Mouse (Mus musculus) liver, postnatal 0 days (tissue): ENCODE measurements around the gene Grm4. TPM values are rescaled to one million over a fixed set of nuclear protein-coding genes. Genes with fewer than 3 reads are reported as not detected.

Experiments used
- ATAC-seq: fragments of 200-750 bp; cut with Nextera tagmentation; 2 replicates; pipeline ENCODE4 v1.8.0; 2017; ENCODE audit warnings: mild to moderate bottlenecking, moderate library complexity
- DNase-seq: peaks from one replicate; pipeline ENCODE4 v3.0.0-alpha.2; 2016
- H3K27ac ChIP-seq: fragments of 300-500 bp; sonication (generic); 2 replicates; pipeline ENCODE4 v1.5.1; 2014; ENCODE audit warnings: antibody characterized with exemption, moderate library complexity, mild to moderate bottlenecking, low read depth
- H3K27me3 ChIP-seq: fragments of 300-500 bp; sonication (generic); 2 replicates; pipeline ENCODE4 v1.6.1; 2014; ENCODE audit warnings: low read length, control low read depth, mixed read lengths; ENCODE audit not compliant: insufficient read depth
- H3K36me3 ChIP-seq: fragments of 300-500 bp; sonication (generic); replicated peaks from 2 replicates; pipeline ENCODE4 v1.6.1; 2014; ENCODE audit warnings: mild to moderate bottlenecking, control low read depth, low read length, moderate library complexity, mixed read lengths; ENCODE audit not compliant: insufficient read depth
- H3K4me1 ChIP-seq: fragments of 300-500 bp; sonication (generic); 2 replicates; pipeline ENCODE4 v1.6.1; 2014; ENCODE audit warnings: antibody characterized with exemption, mild to moderate bottlenecking, control low read depth; ENCODE audit not compliant: insufficient read depth
- H3K4me2 ChIP-seq: fragments of 300-500 bp; sonication (generic); 2 replicates; pipeline ENCODE4 v1.6.1; 2014; ENCODE audit warnings: low read depth, mild to moderate bottlenecking, low read length, moderate library complexity, mixed read lengths
- H3K4me3 ChIP-seq: fragments of 300-500 bp; sonication (generic); 2 replicates; pipeline ENCODE4 v1.5.1; 2014; ENCODE audit warnings: low read depth, low read length
- H3K9ac ChIP-seq: fragments of 300-500 bp; sonication (generic); replicated peaks from 2 replicates; pipeline ENCODE4 v1.6.1; 2014; ENCODE audit warnings: mild to moderate bottlenecking, moderate library complexity
- H3K9me3 ChIP-seq: fragments of 300-500 bp; sonication (generic); 2 replicates; pipeline ENCODE4 v1.6.1; 2016; ENCODE audit warnings: mild to moderate bottlenecking, control low read depth, low read length, mixed read lengths
- CTCF ChIP-seq: sonication (generic); IDR thresholded peaks from 2 replicates; pipeline ENCODE4 v1.5.1; 2016; ENCODE audit warnings: antibody characterized with exemption, low read depth
- EP300 ChIP-seq: IDR thresholded peaks from 2 replicates; pipeline ENCODE4 v1.6.1; 2016; ENCODE audit warnings: antibody characterized with exemption, low read depth, mild to moderate bottlenecking
- WGBS: fragments of 180-500 bp; shearing (Covaris S2); extraction: QIAGEN DNeasy Blood & Tissue Kit; methylation state at CpG from one replicate; pipeline ENCODE4 v1.1.7; 2014; ENCODE audit not compliant: insufficient replicate concordance; 5-methylcytosine and 5-hydroxymethylcytosine counted together
- polyA plus RNA-seq: library from polyadenylated mRNA; unstranded; fragments of >200 nt; fragmentation: Nextera tagmentation; extraction: Ambion mirVana; gene quantifications from 2 replicates; pipeline ENCODE4 v1.2.1, GENCODE M21; 2015

The Grm4 gene
- polyA plus RNA-seq, 1 experiment from 2014 or later: not detected

DNA sequence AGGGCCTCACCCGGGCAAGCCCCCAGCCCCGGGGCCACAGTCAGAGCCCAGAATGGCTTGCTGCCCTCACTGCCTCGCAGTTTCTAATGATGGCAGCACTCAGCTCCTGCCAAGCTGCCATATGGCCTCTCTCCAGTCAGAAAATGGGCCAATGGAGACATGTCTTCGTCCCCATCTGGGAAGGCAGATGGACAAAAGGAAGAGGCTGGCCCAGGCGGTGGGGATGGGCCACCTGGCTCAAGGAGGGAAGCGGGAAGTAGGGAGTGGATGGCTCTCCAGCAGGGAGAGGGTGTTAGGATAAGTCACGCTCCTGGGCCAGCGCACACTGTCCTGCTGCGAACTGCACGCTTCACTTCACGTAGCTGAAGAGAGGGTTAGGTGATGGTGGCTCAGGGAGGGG, 64.8 kb downstream of the Grm4 start:
- Histone ChIP-seq H3K4me1 (no peaks in the 10 kb centered on the region), H3K36me3 (no peaks in the 10 kb centered on the region), H3K9me3 (no peaks in the 10 kb centered on the region), H3K4me3 (no peak overlapping the region), H3K27ac (no peak overlapping the region), H3K9ac (no peak overlapping the region), H3K27me3 (no peaks in the 10 kb centered on the region), H3K4me2 (no peak overlapping the region)
- TF ChIP-seq CTCF (no peak), EP300 (no peak)
- 73% methylated on average over 11 of the region's 11 CpGs for WGBS
- ATAC-seq (no peak), DNase-seq (no peak)

DNA sequence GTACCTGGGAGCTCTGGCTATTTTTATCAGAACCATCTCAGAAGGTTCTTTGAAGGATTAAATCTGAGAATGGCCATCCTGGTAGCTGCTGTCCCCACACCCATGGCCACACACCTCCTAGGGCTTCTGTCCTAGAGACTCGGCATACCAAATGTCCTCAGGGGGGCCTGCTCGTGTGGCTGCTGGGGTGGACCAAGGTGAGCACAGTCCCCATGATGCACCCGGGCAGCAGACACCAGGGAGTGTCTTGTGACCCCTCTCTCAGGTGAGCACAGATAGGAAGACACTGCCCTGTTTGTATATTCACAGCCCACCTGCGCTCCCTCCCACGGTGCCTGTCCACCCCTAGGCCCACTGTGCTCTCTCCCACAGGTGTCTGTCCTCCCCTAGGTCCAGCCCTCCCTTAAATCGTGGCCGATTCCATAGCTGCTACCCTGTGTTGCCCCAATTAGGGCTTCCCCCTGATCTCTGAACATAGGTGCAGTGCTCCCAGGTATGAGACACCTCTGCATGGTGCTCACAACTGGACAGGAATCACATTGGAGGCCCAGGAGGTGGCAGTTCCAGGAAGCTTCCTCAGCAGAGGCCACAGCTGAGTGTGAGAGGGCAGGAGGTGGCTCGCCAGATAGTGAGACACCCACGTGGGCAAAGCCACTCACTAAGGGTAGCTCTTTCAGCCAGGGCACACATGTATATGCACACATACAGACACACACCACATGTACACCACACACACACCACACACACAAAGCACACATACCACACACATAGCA, 66.0 kb downstream of the Grm4 start:
- no peak overlapping the region for H3K9ac ChIP-seq
- ATAC-seq (no peak), DNase-seq (no peak)
- H3K27me3 ChIP-seq: no peaks in the 10 kb centered on the region
- H3K4me2 ChIP-seq: no peak overlapping the region
- H3K27ac ChIP-seq: no peak overlapping the region
- TF ChIP-seq EP300 (no peak), CTCF (no peak)
- H3K4me3 ChIP-seq: no peak overlapping the region
- no peaks in the 10 kb centered on the region for H3K4me1 ChIP-seq
- 57% methylated on average over 9 of the region's 9 CpGs for WGBS
- no peaks in the 10 kb centered on the region for H3K9me3 ChIP-seq
- H3K36me3 ChIP-seq: no peaks in the 10 kb centered on the region

- WGBS: 75% methylated on average over 11 of the region's 11 CpGs
- DNase-seq: no peak
- TF ChIP-seq EP300 (no peak), CTCF (no peak)
Observed at GRCm38 (mm10) chr17:27454396-27454795, 66.8 kb downstream of the Grm4 start.

DNA sequence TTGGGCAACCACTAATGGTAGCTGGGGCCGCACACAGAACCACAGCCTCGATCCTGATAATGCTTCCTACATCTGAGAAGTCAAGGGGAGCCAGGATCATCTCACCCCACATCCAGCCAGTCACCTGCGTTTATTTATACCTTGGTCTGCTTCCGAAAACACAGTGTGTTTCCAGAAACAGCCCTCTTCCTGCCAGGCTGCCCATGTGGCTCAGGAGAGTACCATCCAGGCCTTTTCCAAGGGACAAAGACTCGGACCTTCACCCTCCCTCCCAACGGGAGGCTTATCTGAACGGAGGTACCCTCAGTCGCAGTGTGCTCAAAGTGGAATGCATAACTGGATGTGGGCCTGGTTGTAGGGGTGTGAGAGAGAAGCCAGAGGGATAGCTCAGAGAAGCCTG, 68.2 kb downstream of the Grm4 start:
- 58% methylated on average over 8 of the region's 8 CpGs for WGBS
- TF ChIP-seq EP300 (no peak), CTCF (no peak)
- Histone ChIP-seq H3K4me1 (no peaks in the 10 kb centered on the region), H3K4me3 (no peak overlapping the region), H3K36me3 (no peaks in the 10 kb centered on the region), H3K27me3 (no peaks in the 10 kb centered on the region), H3K27ac (no peak overlapping the region), H3K9ac (no peak overlapping the region), H3K9me3 (no peaks in the 10 kb centered on the region), H3K4me2 (no peak overlapping the region)
- DNase-seq: no peak
- ATAC-seq: no peak

More at GRCm38 (mm10) chr17:27454396-27454795, 66.8 kb downstream of the Grm4 start:
- ATAC-seq: no peak
- Histone ChIP-seq H3K4me3 (no peak overlapping the region), H3K9me3 (no peaks in the 10 kb centered on the region), H3K27ac (no peak overlapping the region), H3K9ac (no peak overlapping the region), H3K4me2 (no peak overlapping the region), H3K4me1 (no peaks in the 10 kb centered on the region), H3K27me3 (no peaks in the 10 kb centered on the region), H3K36me3 (no peaks in the 10 kb centered on the region)

GRCm38 (mm10) chr17:27451787-27452186, 69.4 kb downstream of the Grm4 start:
- TF ChIP-seq CTCF (peak; percentile 57), EP300 (no peak)
- Histone ChIP-seq H3K4me2 (no peak overlapping the region), H3K27ac (no peak overlapping the region), H3K4me1 (no peaks in the 10 kb centered on the region), H3K36me3 (no peaks in the 10 kb centered on the region), H3K9ac (no peak overlapping the region), H3K4me3 (no peak overlapping the region), H3K9me3 (no peaks in the 10 kb centered on the region), H3K27me3 (no peaks in the 10 kb centered on the region)
- ATAC-seq (no peak), DNase-seq (peak; percentile 27)
- WGBS: 20% methylated on average over 9 of the region's 9 CpGs

GRCm38 (mm10) chr17:27451216-27451615, 70.0 kb downstream of the Grm4 start:
- DNase-seq: no peak
- Histone ChIP-seq H3K4me2 (no peak overlapping the region), H3K27ac (no peak overlapping the region), H3K27me3 (no peaks in the 10 kb centered on the region), H3K9me3 (no peaks in the 10 kb centered on the region), H3K4me3 (no peak overlapping the region), H3K4me1 (no peaks in the 10 kb centered on the region), H3K9ac (no peak overlapping the region), H3K36me3 (no peaks in the 10 kb centered on the region)
- TF ChIP-seq CTCF (no peak), EP300 (no peak)
- WGBS: 75% methylated on average over 14 of the region's 14 CpGs
- no peak for ATAC-seq
